Mouse (Mus musculus): ENCODE results near the gene Glce. TPM values are rescaled to one million over a fixed set of nuclear protein-coding genes. Genes with fewer than 3 reads are reported as not detected.
A peak's percentile ranks its signal among the peaks of the same experiment; 100 is the strongest.

Gene Glce
- polyA plus RNA-seq, 1 experiment from 2014 or later: 21.0 TPM

DNA sequence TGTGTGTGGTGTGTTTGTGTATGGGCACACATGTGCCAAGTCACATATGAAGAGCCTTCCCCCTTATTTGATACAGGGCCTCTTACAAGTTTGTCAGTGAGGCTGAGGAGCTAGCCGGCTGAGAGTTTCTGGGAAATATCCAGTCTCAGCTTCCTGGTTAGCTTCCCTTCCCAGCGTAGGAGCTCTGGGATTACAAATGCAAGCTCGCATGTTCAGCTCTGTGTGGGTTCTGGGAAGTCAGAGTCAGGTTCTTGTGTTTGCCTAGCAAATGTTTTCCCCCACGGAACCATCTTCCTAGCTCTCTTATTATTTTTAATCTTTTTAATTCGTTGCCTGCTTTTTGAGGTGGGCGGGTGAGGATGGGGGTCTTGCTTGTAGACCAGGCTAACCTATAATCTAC, 32.9 kb upstream of the Glce start:
- Histone ChIP-seq H3K4me1 (ENCODE audit: control insufficient read depth, insufficient read depth, low read length) (no peaks in the 10 kb centered on the region), H3K36me3 (ENCODE audit: control insufficient read depth, insufficient read depth, low read length) (no peaks in the 10 kb centered on the region), H3K27ac (ENCODE audit: low read length) (no peak overlapping the region), H3K27me3 (ENCODE audit: control insufficient read depth, insufficient read depth, low read depth, low read length) (no peaks in the 10 kb centered on the region), H3K9me3 (replicated peaks; ENCODE audit: control insufficient read depth, low read length, poor library complexity, severe bottlenecking) (no peaks in the 10 kb centered on the region), H3K4me3 (ENCODE audit: low read depth, low read length) (no peak overlapping the region), H3K9ac (ENCODE audit: low read depth, low read length) (no peak overlapping the region), H3K4me2 (ENCODE audit: low read length) (no peak overlapping the region)
- no peak for ATAC-seq
- WGBS: 76% methylated on average over 6 of the region's 6 CpGs

DNA sequence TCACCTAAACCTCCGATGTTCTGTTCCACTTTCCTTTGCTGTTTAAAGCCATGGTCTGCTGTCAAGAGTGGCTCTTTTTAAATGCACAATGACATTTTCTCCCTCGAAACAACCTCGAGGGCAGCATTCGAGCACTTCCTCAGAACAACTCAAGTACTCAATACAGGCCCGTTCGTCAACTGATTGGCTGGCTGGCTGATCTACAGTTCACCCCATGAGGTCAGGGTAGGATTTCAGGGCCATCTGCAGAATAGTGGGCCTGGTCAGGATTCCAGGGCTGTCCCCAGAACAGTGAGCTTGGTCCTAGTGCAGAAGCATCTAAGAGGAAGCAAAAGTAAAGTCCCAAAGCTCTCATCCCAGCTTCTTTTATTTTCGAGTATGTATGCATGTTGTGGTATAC, 32.5 kb upstream of the Glce start:
- 82% methylated on average over 7 of the region's 7 CpGs for WGBS
- Histone ChIP-seq H3K27ac (ENCODE audit: low read length) (no peak overlapping the region), H3K9ac (ENCODE audit: low read depth, low read length) (no peak overlapping the region), H3K36me3 (ENCODE audit: control insufficient read depth, insufficient read depth, low read length) (no peaks in the 10 kb centered on the region), H3K9me3 (replicated peaks; ENCODE audit: control insufficient read depth, low read length, poor library complexity, severe bottlenecking) (no peaks in the 10 kb centered on the region), H3K27me3 (ENCODE audit: control insufficient read depth, insufficient read depth, low read depth, low read length) (no peaks in the 10 kb centered on the region), H3K4me2 (ENCODE audit: low read length) (no peak overlapping the region), H3K4me3 (ENCODE audit: low read depth, low read length) (no peak overlapping the region), H3K4me1 (ENCODE audit: control insufficient read depth, insufficient read depth, low read length) (no peaks in the 10 kb centered on the region)
- no peak for ATAC-seq

DNA sequence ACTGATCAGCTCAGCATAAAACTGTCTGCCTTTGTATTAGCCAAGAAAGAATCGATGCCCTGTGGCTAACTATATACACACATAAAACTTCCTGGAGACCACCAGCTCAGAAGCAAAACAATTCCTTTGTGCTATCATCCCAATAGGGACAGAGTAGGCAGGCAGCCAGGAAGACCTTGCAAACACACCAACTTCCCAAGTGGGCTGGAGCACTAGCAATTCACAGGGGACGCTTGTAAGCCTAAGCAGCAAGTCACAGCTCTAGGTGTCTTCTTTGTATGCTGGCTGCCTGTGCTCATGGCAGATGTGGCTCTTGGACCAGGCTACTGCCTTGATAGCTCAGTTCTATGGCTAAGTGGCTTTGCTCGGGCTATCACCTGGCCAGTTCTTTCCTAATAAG, 32.1 kb upstream of the Glce start:
- no peak for ATAC-seq
- no peaks in the 10 kb centered on the region for H3K4me1 ChIP-seq (ENCODE audit: control insufficient read depth, insufficient read depth, low read length)
- no peaks in the 10 kb centered on the region for H3K27me3 ChIP-seq (ENCODE audit: control insufficient read depth, insufficient read depth, low read depth, low read length)
- 69% methylated on average over 3 of the region's 3 CpGs for WGBS
- no peaks in the 10 kb centered on the region for H3K9me3 ChIP-seq (replicated peaks; ENCODE audit: control insufficient read depth, low read length, poor library complexity, severe bottlenecking)
- no peaks in the 10 kb centered on the region for H3K36me3 ChIP-seq (ENCODE audit: control insufficient read depth, insufficient read depth, low read length)
- no peak overlapping the region for H3K4me3 ChIP-seq (ENCODE audit: low read depth, low read length)
- no peak overlapping the region for H3K9ac ChIP-seq (ENCODE audit: low read depth, low read length)
- no peak overlapping the region for H3K27ac ChIP-seq (ENCODE audit: low read length)
- H3K4me2 ChIP-seq (ENCODE audit: low read length): no peak overlapping the region

DNA sequence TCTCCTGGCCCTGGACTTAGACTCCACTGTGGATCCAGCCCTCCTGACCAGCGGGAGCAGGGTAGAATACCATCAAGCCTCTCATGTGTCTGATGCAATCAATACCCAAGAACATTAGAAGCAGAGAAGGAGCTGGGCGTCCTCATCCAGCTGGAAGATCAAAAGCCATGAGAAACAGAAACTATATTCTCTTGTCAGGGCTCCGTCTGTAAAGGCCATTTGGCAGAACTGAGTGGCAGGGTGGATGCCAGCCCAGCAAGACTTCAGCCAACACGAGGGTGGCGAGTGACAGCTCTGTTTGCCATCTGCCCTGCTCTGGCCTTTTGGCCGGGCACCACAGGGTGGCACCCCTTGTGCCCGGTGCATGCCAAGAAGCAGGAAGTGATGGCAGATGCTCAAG, 30.8 kb upstream of the Glce start:
- H3K4me2 ChIP-seq (ENCODE audit: low read length): no peak overlapping the region
- ATAC-seq: no peak
- H3K4me3 ChIP-seq (ENCODE audit: low read depth, low read length): no peak overlapping the region
- WGBS: 79% methylated on average over 7 of the region's 7 CpGs
- H3K36me3 ChIP-seq (ENCODE audit: control insufficient read depth, insufficient read depth, low read length): no peaks in the 10 kb centered on the region
- no peaks in the 10 kb centered on the region for H3K4me1 ChIP-seq (ENCODE audit: control insufficient read depth, insufficient read depth, low read length)
- H3K9me3 ChIP-seq (replicated peaks; ENCODE audit: control insufficient read depth, low read length, poor library complexity, severe bottlenecking): no peaks in the 10 kb centered on the region
- H3K27me3 ChIP-seq (ENCODE audit: control insufficient read depth, insufficient read depth, low read depth, low read length): no peaks in the 10 kb centered on the region
- H3K9ac ChIP-seq (ENCODE audit: low read depth, low read length): no peak overlapping the region
- no peak overlapping the region for H3K27ac ChIP-seq (ENCODE audit: low read length)

DNA sequence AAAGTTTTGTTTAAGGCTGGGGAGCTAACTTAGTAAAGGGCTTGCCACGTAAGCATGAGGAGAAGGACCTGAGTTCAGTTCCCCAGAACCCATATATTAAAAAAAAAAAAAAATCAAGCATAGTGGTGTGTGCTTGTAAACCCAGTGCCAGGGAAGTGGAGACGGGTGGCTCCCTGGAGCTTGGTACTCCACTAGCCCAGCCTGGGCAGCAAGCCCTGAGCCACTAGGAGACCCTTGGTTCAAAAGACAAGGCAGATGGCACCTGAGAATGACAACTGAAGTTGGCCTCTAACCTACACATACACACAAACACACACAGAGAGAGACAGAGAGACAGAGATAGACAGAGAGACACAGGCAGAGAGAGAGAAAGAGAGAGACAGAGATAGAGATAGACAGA, 30.1 kb upstream of the Glce start:
- Histone ChIP-seq H3K9ac (ENCODE audit: low read depth, low read length) (no peak overlapping the region), H3K27ac (ENCODE audit: low read length) (no peak overlapping the region), H3K4me1 (ENCODE audit: control insufficient read depth, insufficient read depth, low read length) (no peaks in the 10 kb centered on the region), H3K9me3 (replicated peaks; ENCODE audit: control insufficient read depth, low read length, poor library complexity, severe bottlenecking) (no peaks in the 10 kb centered on the region), H3K36me3 (ENCODE audit: control insufficient read depth, insufficient read depth, low read length) (no peaks in the 10 kb centered on the region), H3K27me3 (ENCODE audit: control insufficient read depth, insufficient read depth, low read depth, low read length) (no peaks in the 10 kb centered on the region), H3K4me2 (ENCODE audit: low read length) (no peak overlapping the region), H3K4me3 (ENCODE audit: low read depth, low read length) (no peak overlapping the region)
- whole genome bisulfite sequencing: 89% methylated on average over 2 of the region's 2 CpGs
- ATAC-seq: no peak

DNA sequence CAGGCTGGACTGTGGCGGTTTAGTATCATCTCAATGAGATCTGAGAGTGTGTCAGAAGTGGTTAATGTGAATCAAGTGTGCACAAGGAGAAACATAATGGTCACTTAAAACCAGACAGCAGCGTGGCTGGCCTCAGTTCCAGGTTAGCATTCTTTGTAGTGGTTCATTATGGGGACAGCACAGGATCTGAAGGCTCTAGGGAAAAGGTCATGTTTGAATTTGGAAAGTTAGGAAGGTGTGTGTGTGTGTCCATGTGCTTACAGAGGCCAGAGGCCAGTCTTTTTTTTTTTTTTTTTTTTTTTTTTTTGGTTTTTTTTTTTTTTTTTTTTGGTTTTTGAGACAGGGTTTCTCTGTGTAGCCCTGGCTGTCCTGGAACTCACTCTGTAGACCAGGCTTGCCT, 22.7 kb upstream of the Glce start:
- no peak overlapping the region for H3K4me2 ChIP-seq (ENCODE audit: low read length)
- H3K4me3 ChIP-seq (ENCODE audit: low read depth, low read length): no peak overlapping the region
- WGBS: 77% methylated on average over 2 of the region's 2 CpGs
- H3K27ac ChIP-seq (ENCODE audit: low read length): no peak overlapping the region
- no peak overlapping the region for H3K9ac ChIP-seq (ENCODE audit: low read depth, low read length)
- H3K9me3 ChIP-seq (replicated peaks; ENCODE audit: control insufficient read depth, low read length, poor library complexity, severe bottlenecking): no peaks in the 10 kb centered on the region
- H3K4me1 ChIP-seq (ENCODE audit: control insufficient read depth, insufficient read depth, low read length): no peaks in the 10 kb centered on the region; the same call in 1 of the 2 replicates
- no peaks in the 10 kb centered on the region for H3K36me3 ChIP-seq (ENCODE audit: control insufficient read depth, insufficient read depth, low read length)
- no peaks in the 10 kb centered on the region for H3K27me3 ChIP-seq (ENCODE audit: control insufficient read depth, insufficient read depth, low read depth, low read length)
- ATAC-seq: no peak

DNA sequence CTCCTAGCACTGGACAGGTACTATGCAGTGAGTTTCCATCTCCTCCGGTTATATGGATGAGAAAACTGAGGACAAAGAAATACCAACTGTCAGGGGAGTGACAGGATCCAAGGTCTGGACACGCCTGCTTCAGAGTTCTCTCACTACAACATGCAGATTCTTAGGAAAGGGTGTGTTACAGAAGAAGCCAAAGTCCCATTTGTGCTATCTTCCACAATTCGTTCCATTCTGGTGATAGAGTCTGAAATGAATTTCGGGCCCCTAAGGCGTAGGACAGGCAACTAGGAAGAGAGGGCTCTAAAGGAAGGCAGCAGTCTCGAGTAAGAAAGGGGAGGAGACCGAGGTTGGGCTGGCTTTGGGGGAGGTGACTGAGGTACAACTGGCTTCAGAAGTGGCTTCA, 21.0 kb upstream of the Glce start:
- Histone ChIP-seq H3K27me3 (ENCODE audit: control insufficient read depth, insufficient read depth, low read depth, low read length) (no peaks in the 10 kb centered on the region), H3K4me1 (ENCODE audit: control insufficient read depth, insufficient read depth, low read length) (peaks cover 3% of the 10 kb centered on the region), H3K9me3 (replicated peaks; ENCODE audit: control insufficient read depth, low read length, poor library complexity, severe bottlenecking) (no peaks in the 10 kb centered on the region), H3K4me2 (ENCODE audit: low read length) (no peak overlapping the region), H3K4me3 (ENCODE audit: low read depth, low read length) (no peak overlapping the region), H3K9ac (ENCODE audit: low read depth, low read length) (no peak overlapping the region), H3K27ac (ENCODE audit: low read length) (no peak overlapping the region), H3K36me3 (ENCODE audit: control insufficient read depth, insufficient read depth, low read length) (no peaks in the 10 kb centered on the region)
- no peak for ATAC-seq
- 72% methylated on average over 7 of the region's 7 CpGs for WGBS

DNA sequence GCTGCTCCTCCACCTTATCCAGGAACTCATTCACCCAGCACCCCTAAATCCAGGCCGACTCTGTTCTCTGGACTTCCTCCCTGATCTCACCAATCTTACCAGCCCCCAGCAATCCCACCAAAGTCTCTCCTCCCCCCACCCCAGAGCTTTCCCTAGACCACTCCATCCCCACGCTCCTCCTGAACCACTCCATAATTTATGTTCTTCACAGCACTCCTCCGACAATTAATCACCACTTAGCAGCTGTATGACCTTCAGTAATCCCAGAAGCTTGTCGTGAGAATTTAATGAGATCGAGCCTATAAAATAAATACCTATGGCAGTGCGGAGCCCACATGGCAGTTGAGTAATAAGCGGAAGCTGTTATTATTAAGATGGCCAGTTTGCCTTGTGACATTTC, 16.6 kb upstream of the Glce start:
- H3K27ac ChIP-seq (ENCODE audit: low read length): no peak overlapping the region
- H3K27me3 ChIP-seq (ENCODE audit: control insufficient read depth, insufficient read depth, low read depth, low read length): no peaks in the 10 kb centered on the region
- H3K4me2 ChIP-seq (ENCODE audit: low read length): no peak overlapping the region
- no peaks in the 10 kb centered on the region for H3K36me3 ChIP-seq (ENCODE audit: control insufficient read depth, insufficient read depth, low read length)
- H3K4me3 ChIP-seq (ENCODE audit: low read depth, low read length): no peak overlapping the region
- ATAC-seq: no peak
- no peaks in the 10 kb centered on the region for H3K9me3 ChIP-seq (replicated peaks; ENCODE audit: control insufficient read depth, low read length, poor library complexity, severe bottlenecking)
- 50% methylated on average over 7 of the region's 7 CpGs for WGBS
- H3K4me1 ChIP-seq (ENCODE audit: control insufficient read depth, insufficient read depth, low read length): peaks cover 7% of the 10 kb centered on the region
- no peak overlapping the region for H3K9ac ChIP-seq (ENCODE audit: low read depth, low read length)

DNA sequence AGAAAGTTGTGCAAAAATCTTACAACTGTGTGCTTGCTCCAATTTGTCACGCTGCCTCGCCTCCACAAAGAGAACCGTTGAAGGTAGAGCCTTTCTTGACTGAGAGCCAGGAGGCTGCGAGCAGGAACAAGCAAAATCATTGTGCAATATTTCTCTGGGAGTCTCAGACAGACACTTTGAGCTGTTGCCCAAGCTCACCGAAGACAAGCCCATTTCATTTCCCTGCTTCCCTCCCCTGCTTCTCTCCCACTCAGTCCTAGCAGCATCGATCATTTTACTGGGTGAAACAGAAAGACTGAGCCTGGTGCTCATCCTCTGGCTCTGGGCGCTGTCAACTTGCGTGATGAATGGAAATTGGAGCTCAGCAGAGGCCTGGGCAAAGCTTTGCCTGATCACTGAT, 14.8 kb upstream of the Glce start:
- 0 out of 2 replicates have a peak overlapping the region, but pooled peaks have one; percentile 7 for H3K4me2 ChIP-seq (ENCODE audit: low read length)

More for the DNA sequence above, 14.8 kb upstream of the Glce start:
- no peak overlapping the region for H3K4me3 ChIP-seq (ENCODE audit: low read depth, low read length)
- peak overlapping the region; percentile 28; the same call in 1 of the 2 replicates for H3K9ac ChIP-seq (ENCODE audit: low read depth, low read length)
- H3K9me3 ChIP-seq (replicated peaks; ENCODE audit: control insufficient read depth, low read length, poor library complexity, severe bottlenecking): no peaks in the 10 kb centered on the region
- H3K4me1 ChIP-seq (ENCODE audit: control insufficient read depth, insufficient read depth, low read length): peaks cover 7% of the 10 kb centered on the region
- 39% methylated on average over 8 of the region's 8 CpGs for WGBS
- ATAC-seq: 0 out of 2 replicates have a peak, but pooled peaks have one; percentile 5
- 0 out of 2 replicates have a peak overlapping the region, but pooled peaks have one; percentile 40 for H3K27ac ChIP-seq (ENCODE audit: low read length)
- H3K36me3 ChIP-seq (ENCODE audit: control insufficient read depth, insufficient read depth, low read length): no peaks in the 10 kb centered on the region
- H3K27me3 ChIP-seq (ENCODE audit: control insufficient read depth, insufficient read depth, low read depth, low read length): no peaks in the 10 kb centered on the region

Measured in midbrain, embryonic 16.5 days (tissue).